Mouse (Mus musculus) spleen, postnatal 10 days (tissue): ENCODE results near the gene Mamdc4.
"Not testable (repeated sequence)": the region's sequence is repeated elsewhere in the genome, so short reads cannot be mapped to it uniquely, and the experiment has no call there.

Experiments
- DNase-seq, 2 experiments: peaks; one replicate each; pipeline ENCODE4 v3.0.0; 2021 to 2022; ENCODE audit warnings: low spot score in 2 of 2

The Mamdc4 gene

DNA sequence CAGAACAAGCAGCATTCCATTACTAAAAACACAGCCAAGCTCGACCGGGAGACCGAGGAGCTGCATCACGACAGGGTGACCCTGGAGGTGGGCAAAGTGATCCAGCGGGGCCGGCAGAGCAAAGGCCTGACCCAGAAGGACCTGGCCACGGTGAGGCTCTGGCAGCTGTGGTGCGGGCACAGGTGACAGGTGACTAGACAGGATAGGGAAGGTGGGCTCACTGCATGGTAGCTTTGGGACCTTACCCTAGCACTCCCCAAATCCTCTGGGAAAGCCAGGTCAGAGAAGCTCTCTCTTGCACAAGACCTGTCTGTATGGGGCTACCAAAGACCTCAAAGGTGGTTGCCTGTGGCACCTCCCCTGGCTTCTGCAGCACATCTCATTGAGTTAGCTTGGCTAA lies 14.1 kb downstream of the Mamdc4 start:
- DNase-seq: no peak

DNA sequence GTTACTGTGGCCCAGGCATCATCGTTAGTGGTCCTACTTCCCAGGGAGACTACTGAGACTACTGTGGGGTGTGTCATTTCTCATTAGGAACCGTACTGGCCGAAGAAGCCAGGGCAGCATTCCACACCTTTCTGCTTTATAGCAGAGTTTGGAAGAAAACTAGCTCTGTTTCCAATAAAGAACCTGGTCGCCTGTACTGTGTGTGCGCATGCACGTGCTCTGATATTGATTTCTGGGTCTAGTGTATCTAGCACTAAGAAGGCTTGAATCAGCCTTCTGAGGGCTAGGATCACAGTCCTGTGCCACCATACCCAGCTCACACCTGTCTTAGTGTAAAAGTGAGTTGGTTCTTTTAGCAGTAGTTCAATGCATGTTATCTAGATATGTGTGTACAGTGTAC lies 15.9 kb downstream of the Mamdc4 start:
- no peak for DNase-seq

DNA sequence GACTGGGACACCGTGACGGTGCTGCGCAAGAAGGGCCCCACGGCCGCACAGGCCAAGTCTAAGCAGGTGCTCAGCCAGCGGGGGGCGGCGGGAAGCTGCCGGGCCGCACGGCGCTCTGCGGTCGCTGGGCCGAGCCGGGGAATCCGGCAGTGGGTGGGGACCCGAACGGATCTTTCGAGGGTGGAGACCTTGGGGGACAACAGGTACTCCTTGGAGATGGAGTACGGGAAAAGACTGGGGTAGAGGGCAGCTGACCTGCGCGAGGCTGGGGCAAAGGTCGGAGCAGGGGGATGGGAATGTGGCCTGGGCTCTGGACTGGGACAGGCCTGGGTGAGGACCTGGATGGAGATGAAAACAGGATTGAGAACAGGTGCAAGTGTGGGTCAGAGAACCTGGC lies 16.7 kb downstream of the Mamdc4 start:
- no peak for DNase-seq

DNA sequence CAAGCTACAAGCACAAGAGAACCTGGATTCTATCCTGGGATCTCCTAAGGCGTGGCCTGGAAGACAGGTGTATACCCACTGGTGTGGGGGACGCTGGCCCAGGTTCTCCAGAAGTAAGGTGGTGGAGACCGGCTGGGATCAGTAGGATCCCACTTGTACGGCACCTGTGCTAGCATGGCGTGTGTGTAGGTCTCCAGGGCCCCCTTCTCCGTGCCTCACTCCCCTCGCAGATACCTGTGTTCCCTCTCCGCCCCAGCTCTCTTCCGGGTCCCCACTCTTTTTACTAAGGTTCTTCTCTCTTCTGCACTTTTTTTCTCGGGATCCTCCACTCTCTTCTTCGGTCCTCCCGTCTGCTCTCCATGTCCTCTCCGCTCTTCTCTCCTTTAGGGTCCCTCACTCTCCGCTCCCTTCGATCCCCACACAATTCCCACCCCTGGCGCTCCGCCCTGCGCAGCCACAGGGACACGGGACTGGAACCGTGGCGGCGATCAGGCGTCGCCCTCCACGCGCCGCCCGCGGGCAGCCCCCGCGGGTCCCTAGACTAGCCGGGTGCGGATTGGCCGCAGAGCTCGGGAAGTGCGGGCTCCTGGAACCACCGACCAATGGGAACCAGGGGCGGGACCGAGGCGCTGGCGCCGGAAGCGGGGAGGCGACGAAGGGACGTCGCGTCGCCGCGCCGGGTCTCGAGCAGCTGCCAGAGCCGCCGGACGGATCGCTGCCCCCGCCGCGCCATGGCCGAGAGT lies 17.3 kb downstream of the Mamdc4 start, which contains the start of gene Edf1:
Gene Edf1 (plus strand): TSS at position 627 of the 743 bp plus-strand sequence.
- peak; percentile 84 to 94 for DNase-seq

DNA sequence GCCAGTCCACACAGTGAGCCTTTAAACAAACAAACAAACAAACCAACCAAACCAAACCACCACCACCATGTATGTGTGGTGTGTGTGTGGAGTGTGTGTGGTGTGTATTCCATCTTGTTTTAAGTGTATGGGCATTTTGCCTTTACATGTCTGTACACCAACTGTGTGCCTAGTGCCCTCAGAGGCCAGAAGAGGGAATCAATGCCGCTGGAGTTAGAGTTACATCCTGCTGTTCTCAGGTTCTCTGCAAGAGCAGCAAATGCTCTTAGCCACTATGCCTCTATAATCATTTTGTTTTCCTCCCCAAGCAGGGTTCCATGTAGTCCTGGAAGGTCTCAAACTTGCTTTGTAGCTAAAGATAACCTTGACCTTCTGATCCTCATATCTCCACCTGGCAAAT lies 18.3 kb downstream of the Mamdc4 start:
- no peak for DNase-seq

DNA sequence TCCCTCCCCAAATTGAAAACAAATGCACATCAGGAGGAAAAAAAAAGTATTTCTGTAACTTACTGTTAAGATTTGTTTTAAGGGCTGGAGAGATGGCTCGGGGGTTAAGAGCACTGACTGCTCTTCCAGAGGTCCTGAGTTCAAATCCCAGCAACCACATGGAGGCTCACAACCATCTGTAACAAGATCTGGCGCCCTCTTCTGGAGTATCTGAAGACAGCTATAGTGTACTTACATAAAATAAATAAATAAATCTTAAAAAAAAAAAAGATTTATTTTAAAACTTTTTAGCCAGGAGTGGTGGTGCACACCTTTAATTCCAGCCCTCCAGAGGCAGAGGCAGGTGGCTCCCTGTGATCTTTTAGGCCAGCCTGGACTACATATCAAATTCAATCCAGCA lies 19.2 kb downstream of the Mamdc4 start:
- not testable (repeated sequence) for DNase-seq

DNA sequence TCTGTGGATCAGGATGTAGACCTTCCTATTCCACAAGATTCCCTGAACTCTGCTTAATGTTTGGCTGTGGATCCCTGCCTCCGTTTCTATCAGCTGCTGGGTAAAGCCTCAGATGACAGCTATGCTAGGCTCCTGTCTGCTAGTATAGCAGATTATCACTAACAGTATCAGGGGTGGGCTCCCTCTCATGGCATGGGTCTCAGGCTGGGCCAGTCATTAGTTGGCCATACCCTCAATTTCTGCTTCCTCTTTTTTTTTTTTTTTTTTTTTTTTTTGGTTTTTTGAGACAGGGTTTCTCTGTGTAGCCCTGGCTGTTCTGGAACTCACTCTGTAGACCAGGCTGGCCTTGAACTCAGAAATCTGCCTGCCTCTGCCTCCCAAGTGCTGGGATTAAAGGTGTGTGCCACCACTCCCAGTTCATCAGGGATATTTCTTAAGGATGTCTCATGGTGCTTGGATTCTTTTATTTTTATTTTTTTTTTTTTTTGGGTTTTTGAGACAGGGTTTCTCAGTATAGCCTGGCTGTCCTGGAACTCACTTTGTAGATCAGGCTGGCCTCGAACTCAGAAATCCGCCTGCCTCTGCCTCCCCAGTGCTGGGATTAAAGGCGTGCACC lies 21.4 kb downstream of the Mamdc4 start:
- not testable (repeated sequence) for DNase-seq

- DNase-seq: peak in 1 of 2 experiments; percentile 48
These were observed 23.5 kb downstream of the Mamdc4 start for GRCm38 (mm10) chr2:25551186-25551585.

DNA sequence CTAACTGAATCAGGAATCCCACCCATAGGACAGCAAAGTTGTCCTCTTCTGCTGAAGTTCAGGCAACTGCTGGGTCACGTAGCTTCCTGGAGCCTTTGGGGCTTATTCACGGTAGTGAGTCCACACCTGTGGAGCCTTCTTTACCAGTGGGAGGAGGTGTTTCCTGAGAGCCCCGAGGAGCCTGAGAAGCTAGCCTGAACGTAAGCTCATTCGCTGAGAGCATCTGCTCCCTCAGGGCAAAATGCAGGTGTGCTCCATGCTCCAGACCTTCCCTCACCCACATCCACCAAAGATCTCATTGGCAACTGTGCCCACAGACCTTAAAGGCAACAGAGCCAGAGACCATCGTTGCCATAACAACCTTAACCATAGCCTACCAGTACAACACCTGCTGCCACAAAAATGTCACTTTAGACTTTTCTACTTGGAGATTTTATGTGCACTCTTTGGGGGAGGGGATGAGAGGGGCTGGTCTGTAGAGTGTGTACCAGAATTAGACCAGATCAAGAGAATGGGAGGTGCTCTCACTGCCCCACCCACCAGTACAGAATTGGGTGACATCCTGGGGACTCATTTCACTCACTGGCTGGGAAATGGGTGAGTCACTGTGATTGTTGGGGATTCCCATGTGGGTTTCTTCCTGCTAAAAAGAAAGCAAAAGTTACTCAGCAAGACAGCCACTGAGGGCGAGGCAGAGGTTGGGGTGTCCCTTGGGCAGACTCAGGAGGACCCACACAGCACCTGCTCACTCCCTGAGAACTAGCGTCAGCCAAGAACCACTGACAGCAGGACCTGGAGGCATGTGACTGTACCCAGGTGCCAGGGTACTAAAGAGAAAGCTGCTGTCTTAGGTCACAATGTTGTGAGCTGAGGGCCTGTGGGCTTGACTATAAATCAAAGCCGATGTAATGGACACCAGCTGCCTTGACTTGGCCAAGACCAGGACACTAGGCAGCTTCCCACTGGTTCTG lies 25.3 kb downstream of the Mamdc4 start:
- DNase-seq: no peak

GRCm38 (mm10) chr2:25546811-25547491 lies 27.7 kb downstream of the Mamdc4 start, which contains the start of gene Traf2:
Gene Traf2 (minus strand): TSS chr2:25546940.
- peak; percentile 96 to 98 for DNase-seq

- peak in 1 of 2 experiments; percentile 30 for DNase-seq
These were observed 28.4 kb downstream of the Mamdc4 start for GRCm38 (mm10) chr2:25545996-25546810.

DNA sequence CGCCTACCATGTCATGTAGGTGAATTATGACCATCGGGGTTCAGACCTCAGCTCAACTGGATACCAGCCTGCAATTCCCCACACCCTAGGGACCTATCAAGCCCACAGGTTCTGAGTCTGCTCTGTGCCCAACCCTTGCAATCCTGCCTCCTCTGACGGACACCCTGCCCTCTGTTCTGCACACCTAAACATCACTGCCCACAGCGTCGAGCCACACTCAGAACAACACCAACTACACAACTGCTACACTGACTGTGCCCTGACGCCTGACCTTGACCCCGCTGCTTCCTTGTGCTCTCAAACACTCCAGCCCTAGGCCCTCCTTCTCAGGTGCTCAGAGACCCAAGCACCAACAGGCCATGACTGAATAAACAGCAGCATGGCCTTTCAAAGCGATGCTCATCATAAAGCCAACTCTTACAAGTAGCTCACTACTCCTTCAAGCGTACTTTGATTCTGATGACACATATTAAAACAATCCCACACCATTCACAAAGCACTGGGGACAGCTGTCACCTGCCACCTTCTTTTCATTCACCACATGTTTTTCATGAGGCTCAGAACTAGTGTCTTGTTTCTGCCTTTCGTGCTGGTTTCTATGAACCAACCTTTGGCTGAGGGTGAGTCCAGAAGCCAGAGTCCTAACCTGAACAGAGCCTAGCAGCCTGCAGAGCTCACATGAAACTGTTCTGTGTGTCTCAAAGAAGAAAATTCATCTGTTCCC lies 32.8 kb downstream of the Mamdc4 start:
- no peak for DNase-seq

DNA sequence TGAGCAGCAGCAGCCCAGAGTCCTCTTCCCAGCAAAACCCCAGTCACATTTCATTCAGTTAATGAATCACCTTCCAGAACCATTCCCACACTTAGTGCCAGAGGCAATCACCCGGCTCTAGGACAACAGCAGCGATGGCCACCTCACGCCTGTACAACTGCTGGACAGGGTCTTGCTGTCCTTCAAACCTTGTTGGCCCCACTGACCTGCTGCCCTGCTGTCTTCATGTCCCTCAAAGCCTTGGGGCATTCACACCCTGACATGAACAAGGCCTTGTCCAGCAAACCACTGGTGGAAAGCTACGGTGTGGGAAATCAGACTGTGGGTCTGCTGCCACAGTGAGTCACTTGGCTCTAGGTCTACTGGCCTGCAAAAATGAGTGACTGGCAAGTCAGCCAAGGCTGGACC lies 34.1 kb downstream of the Mamdc4 start:
- DNase-seq: no peak

- DNase-seq: no peak
These were observed 38.1 kb downstream of the Mamdc4 start for GRCm38 (mm10) chr2:25536531-25536930.

DNA sequence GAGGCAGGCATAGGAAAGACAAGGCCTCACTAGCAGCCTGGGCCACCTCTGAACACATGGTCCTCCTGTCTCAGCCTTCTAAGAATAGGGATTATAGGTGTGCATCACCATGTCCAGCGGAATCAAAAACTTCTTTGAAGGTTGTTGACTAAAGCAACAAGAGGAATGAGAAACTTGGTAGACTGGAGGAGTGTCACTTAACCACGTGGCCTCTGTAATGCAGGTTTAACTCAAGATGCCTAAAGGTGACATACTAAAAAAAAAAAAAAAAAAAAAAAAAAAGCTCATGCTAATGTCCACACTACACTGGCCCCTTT lies 39.8 kb downstream of the Mamdc4 start:
- no peak for DNase-seq

DNA sequence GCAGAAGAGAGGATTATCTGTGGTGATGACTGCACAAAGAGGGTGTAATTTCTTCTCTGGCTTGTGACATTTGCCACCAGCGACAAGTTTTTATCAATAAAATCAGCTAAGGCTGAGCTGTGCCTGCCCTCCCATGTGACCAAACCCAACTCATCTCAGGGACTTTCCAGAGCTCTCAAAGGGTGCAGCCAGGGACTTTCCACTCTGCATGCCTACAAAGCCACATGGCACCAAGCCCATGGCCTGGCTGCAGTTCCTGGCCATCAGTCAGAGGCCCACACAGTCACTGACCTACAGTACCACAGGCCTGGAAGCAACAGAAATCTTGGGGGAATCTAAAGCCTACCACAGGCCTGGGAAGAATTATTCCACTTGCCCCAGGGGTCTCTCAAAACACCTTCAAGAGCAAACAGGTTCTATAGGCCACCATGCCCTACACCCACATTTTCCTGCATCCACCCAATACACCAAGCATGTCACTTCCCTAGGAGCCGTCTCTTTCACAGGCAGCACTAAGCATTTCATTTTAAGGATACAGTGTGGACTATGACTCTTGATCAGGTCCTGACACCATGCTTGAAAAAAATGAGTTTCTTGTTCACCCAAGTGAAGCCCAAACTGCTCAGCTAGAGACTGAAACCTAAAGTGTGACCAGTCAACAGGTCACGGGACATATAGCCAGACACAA lies 40.3 kb downstream of the Mamdc4 start:
- peak in 1 of 2 experiments; percentile 64 for DNase-seq

GRCm38 (mm10) chr2:25533707-25534106 lies 40.9 kb downstream of the Mamdc4 start:
- no peak for DNase-seq

DNA sequence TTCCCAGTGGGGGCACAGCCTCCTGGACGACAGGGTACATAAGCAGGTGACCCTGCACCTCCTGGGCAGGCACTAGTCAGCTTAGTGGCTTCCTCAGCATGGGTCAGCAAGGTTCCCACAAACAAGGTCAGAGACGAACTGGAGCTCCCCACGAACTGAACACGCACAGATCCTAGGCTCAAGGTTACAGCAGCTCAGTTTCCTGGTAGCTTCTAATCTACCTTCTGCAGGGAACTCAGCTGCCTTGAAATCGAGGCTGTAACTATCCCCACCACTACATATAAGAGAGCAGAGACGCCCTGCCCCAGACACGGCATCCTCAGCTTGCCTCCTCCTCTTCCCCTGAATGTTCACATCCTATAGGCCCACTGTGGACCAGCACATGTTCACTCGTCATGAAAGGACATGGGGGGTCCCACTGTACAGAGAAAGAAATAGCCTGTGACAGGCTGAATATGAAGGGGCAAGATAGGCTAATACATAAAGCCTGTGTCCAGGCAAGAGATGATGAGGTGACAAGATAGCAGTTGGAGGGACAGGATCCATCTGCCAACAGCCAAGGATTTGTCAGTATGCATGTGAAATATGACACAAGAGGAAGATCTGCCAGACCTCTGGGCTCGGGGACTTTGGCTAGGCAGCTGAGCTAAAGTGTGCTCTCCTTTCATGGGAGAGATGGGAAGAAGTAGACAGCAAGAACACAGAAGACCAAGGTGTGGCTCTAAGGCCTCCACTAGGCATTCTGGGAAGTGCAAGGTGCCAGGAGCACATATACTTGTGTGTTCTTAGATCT lies 47.9 kb downstream of the Mamdc4 start:
- no peak for DNase-seq
